Mouse (Mus musculus): ENCODE data around the gene Ano1.
A peak's percentile ranks its signal among the peaks of the same experiment; 100 is the strongest.

Ano1 gene

DNA sequence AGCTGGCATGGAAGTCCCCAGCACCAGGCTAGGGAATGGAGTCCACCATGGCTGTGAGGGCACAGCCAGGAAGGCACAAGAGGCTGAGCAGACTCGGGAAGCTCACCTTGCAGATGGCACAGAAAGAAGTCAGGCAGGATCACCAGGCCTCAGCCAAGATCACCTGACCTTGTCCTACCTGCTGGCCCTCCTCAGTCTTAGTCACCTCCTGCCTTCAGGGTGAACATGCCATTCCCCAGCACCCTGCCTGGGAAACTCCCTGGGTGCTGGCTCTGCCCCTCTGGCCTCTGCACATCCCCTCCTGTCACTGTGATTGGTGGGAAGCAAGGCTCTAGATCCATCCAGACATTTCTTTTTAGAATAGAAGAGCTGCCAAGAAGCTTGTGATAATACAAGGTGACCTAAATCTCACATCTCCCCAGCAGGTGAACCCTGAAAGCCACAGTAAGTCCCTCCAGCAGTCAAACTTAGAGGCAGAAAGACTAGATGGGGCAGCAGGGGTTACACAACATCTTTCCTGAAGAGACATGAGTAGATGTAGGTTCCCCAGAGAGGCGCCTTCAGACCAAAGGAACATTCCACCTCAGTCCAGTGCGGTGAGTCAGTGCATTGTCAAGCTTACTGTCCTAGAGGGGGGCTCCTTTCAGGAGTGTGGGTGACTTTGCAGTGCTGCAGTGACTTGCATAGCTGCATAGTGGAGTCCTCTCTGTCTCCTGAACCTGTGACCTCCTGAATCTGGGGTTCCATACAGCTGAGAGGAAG lies 184.7 kb downstream of the Ano1 start:
- TF ChIP-seq GATA4 (IDR thresholded peaks at IDR 0.05; ENCODE audit: insufficient replicate concordance, low read length), result no peak

DNA sequence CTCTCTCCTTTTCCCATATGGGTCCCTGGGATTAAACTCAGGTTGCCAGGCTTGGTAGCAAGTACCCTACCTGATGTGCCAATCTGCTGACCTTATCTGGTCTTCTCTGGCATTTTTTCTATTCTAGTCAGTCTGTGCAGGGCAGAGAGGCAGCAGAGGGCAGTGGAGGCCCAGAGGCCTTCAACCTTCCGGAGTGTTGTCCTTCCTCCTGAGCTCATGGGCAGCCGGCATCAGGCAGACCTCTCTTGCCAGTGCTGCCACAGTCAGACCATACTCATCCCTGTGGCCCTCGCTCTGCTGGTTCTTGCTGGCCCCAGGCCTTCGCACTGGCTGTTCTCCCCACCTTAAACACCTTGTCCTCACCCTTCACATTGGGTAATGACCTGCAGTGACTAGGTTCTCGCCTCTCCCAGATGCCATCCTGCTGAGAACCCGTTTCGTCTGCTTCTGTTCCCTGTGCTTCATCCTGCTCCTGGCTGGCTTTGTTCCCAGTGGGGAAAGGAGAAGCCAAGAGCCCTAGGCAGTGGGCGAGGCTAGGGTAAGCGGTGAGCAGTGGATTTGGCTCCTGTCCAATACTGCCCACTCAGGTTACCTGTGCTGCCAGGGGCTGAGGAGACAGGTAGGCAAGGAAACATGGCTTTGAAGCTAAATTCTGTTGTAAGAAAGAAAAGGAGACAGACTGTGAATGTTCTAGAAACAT lies 188.2 kb downstream of the Ano1 start:
- TF ChIP-seq GATA4 (IDR thresholded peaks at IDR 0.05; ENCODE audit: insufficient replicate concordance, low read length), result no peak

DNA sequence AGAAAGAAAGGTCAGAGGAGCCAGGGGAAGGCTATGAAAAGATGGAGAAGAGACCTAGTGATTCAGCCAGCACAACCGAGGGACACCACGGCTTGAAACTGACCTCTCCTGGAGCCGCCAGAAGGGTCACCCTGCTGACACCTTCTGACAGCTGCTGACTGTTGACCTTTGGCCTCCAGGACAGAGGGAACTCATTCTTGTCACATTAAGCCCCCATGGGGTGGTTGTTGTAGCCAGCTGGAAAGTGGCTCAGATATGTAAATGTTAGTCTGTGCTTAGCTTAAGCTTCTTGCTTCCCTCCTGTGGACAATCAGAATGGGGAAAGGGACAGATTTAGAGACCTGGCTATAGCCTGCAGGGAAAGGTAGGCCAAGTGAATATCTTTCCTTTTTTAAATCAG lies 189.8 kb downstream of the Ano1 start:
- TF ChIP-seq GATA4 (IDR thresholded peaks at IDR 0.05; ENCODE audit: insufficient replicate concordance, low read length), result no peak

- TF ChIP-seq GATA4 (IDR thresholded peaks at IDR 0.05; ENCODE audit: insufficient replicate concordance, low read length), result no peak
These were observed 191.2 kb downstream of the Ano1 start for GRCm38 (mm10) chr7:144560594-144560993.

GRCm38 (mm10) chr7:144558552-144558951 lies 193.2 kb downstream of the Ano1 start:
- TF ChIP-seq GATA4 (IDR thresholded peaks at IDR 0.05; ENCODE audit: insufficient replicate concordance, low read length), result no peak

- TF ChIP-seq GATA4 (IDR thresholded peaks at IDR 0.05; ENCODE audit: insufficient replicate concordance, low read length), result no peak
These were observed 197.7 kb downstream of the Ano1 start for GRCm38 (mm10) chr7:144554123-144554472.

DNA sequence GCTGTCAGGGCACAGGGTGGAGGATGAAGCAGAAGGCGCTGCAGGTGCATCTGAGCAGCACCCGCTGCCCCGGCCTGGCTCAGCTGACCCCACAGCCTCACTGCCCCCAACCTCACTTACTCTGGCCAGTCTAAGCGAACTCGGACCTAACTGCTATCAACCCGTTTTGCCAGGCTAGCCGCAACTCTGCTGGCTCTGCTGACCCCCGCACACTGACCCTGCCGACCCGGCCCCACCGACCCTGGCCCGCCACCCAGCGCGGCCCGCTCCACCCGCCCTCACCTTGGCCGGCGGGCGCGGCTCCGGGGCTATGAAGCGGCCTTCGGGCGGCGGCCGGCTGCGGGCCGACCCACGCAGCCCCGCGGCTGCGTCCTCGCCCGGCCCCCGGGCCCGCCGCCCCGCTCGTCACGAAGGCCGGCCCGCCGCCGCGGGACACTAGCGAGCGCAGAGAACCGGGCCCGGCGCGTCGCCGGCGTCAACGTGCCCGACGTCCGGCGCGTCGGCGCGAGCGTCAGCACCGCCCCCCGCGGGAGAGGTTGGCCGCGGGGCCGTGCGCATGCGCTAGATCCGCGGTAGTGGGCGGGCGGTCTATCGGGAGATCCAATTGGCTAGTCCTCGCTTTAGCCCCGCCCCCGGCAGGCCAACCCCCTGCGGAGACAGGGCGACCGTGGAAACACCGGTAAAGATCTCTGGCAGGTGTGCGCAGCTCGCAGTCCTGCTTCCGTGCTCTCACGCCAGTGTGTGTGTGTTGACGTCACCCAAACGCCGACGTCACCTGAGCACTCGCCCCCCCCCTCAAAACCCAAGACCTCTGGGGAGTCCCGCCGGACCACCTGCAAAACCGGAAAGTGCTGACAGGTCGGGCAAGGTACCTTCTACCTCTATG lies 198.3 kb downstream of the Ano1 start, which contains the start of gene Ppfia1:
TSS of gene Ppfia1 (minus strand) at position 493 of the 886 bp plus-strand sequence.
- TF ChIP-seq GATA4 (IDR thresholded peaks at IDR 0.05; ENCODE audit: insufficient replicate concordance, low read length), result peak; percentile 47; the same call in 1 of the 2 replicates

DNA sequence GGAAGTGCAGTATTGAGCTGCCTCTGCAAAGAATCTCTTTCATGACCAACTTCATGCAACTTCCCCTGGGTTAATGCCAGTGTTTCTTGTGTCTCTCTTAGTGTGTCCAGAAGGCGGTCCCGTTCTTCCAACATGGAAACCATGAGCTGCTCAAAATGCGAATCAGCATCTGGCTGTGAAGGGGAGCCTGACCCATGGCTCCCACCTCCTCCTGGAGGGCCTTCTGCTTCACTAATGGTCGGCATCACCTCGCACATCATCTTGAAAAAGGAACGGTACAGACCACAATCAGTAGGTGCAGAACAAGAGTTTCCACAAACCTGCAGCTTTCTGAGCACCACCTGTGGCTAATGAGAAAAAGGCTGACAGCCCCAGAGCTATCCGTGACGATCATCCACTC lies 199.5 kb downstream of the Ano1 start:
- no peak for TF ChIP-seq GATA4 (IDR thresholded peaks at IDR 0.05; ENCODE audit: insufficient replicate concordance, low read length)

- no peak for TF ChIP-seq GATA4 (IDR thresholded peaks at IDR 0.05; ENCODE audit: insufficient replicate concordance, low read length)
These were observed 201.0 kb downstream of the Ano1 start for GRCm38 (mm10) chr7:144550811-144551210.

DNA sequence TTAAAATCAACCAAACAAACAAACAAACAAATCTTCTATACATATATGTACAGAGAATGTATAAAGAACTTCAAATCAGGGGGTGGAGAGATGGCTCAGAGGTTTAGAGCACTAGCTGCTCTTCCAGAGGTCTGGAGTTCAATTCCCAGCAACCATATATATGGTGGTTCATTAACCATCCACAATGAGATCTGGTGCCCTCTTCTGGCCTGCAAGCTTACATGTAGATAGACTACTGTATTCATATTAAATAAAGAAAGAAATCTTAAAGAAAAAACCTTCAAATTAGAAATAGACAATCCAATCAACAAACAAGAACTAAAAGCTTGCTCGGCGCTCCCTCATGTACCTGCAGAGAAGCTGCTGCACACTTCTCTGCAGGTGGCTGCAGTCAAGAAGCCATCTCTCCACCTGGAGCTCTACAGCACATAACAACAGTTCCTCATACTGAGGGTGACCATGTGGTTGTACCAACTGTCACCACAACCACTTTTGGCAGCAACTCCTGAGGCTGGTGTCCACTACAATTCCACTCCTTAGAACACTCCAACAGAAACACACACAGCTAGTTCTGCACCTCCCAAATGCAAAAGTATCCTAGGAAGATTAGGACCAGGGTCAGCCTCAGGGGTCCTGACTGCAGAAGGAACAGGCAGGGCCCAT lies 201.7 kb downstream of the Ano1 start:
- no peak for TF ChIP-seq GATA4 (IDR thresholded peaks at IDR 0.05; ENCODE audit: insufficient replicate concordance, low read length)

GRCm38 (mm10) chr7:144545231-144545630 lies 206.5 kb downstream of the Ano1 start:
- no peak for TF ChIP-seq GATA4 (IDR thresholded peaks at IDR 0.05; ENCODE audit: insufficient replicate concordance, low read length)

- TF ChIP-seq GATA4 (IDR thresholded peaks at IDR 0.05; ENCODE audit: insufficient replicate concordance, low read length), result no peak
These were observed 210.4 kb downstream of the Ano1 start for GRCm38 (mm10) chr7:144541351-144541750.

DNA sequence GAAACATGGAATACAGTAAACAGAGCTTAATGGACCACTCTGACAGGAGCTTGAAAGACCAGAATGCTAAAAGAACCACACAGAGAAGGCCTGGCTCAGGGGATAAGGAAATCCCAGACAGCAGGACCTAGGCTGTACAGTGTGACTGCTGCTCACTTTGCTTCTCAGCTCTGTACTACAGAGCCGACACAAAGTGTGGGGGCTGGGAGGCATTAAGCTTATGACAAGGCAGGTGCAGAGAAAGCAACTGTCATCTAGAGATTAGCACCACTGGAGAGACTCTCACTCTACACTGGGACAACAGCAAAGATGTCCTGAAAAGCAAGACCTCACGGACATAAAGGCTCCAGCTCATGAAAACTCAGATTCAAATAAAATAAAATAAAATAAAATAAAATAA lies 212.6 kb downstream of the Ano1 start:
- TF ChIP-seq GATA4 (IDR thresholded peaks at IDR 0.05; ENCODE audit: insufficient replicate concordance, low read length), result no peak

Measured in liver, adult (tissue).